Mouse (Mus musculus) liver, embryonic 11.5 days (tissue): ENCODE results near the gene Vps51. TPM values are rescaled to one million over a fixed set of nuclear protein-coding genes. Genes with fewer than 3 reads are reported as not detected.

Experiments
- ATAC-seq: fragments of 200-750 bp; cut with Nextera tagmentation; replicated peaks from 2 replicates; pipeline ENCODE4 v1.8.0; 2017; ENCODE audit warnings: moderate number of reproducible peaks, mild to moderate bottlenecking, moderate TSS enrichment, moderate library complexity; ENCODE audit not compliant: low FRiP score
- DNase-seq: peaks from one replicate; pipeline ENCODE4 v3.0.0-alpha.2; 2017; ENCODE audit warnings: low spot score
- H3K27ac ChIP-seq: fragments of 300-500 bp; sonication (generic); 2 replicates; pipeline ENCODE4 v1.5.1; 2014; ENCODE audit warnings: mild to moderate bottlenecking, low read depth, low read length, control low read depth
- H3K27me3 ChIP-seq: fragments of 300-500 bp; sonication (generic); replicated peaks from 2 replicates; pipeline ENCODE4 v1.6.1; 2014; ENCODE audit warnings: low read length, mixed read lengths; ENCODE audit not compliant: control insufficient read depth, insufficient read depth
- H3K36me3 ChIP-seq: fragments of 300-500 bp; sonication (generic); 2 replicates; pipeline ENCODE4 v1.6.1; 2014; ENCODE audit warnings: mild to moderate bottlenecking, low read length, moderate library complexity, mixed read lengths; ENCODE audit not compliant: control insufficient read depth, insufficient read depth
- H3K4me1 ChIP-seq: fragments of 300-500 bp; sonication (generic); replicated peaks from 2 replicates; pipeline ENCODE4 v1.6.1; 2014; ENCODE audit warnings: low read length, mixed read lengths; ENCODE audit not compliant: control insufficient read depth, insufficient read depth
- H3K4me2 ChIP-seq: fragments of 300-500 bp; sonication (generic); 2 replicates; pipeline ENCODE4 v1.6.1; 2014; ENCODE audit warnings: mild to moderate bottlenecking, control low read depth, moderate library complexity
- H3K4me3 ChIP-seq: fragments of 300-500 bp; sonication (generic); 2 replicates; pipeline ENCODE4 v1.5.1; 2014; ENCODE audit warnings: low read depth, low read length, control low read depth
- H3K9ac ChIP-seq: fragments of 300-500 bp; sonication (generic); 2 replicates; pipeline ENCODE4 v1.6.1; 2014; ENCODE audit warnings: low read depth, low read length, control low read depth
- H3K9me3 ChIP-seq: fragments of 300-500 bp; sonication (generic); 2 replicates; pipeline ENCODE4 v1.6.1; 2016; ENCODE audit warnings: low read length, inconsistent platforms, mixed read lengths; ENCODE audit not compliant: control insufficient read depth
- WGBS: fragments of 180-500 bp; shearing (Covaris S2); extraction: QIAGEN DNeasy Blood & Tissue Kit; methylation state at CpG from one replicate; pipeline ENCODE4 v1.1.7; 2014; 5-methylcytosine and 5-hydroxymethylcytosine counted together
- polyA plus RNA-seq: library from polyadenylated mRNA; unstranded; fragments of >200 nt; fragmentation: Nextera tagmentation; extraction: Ambion mirVana; gene quantifications from 2 replicates; pipeline ENCODE4 v1.2.1, GENCODE M21; 2014

Vps51 gene
- polyA plus RNA-seq, result 54.8 and 57.1 TPM in 2 replicates

GRCm38 (mm10) chr19:6076564-6077393 is at the start of gene Vps51:
Gene Vps51 (minus strand): TSS chr19:6077231.
- no peaks in the 10 kb centered on the region for H3K27me3 ChIP-seq
- under 1% methylated on average over 33 of the region's 33 CpGs for WGBS
- H3K4me1 ChIP-seq, result peaks cover 6% of the 10 kb centered on the region
- no peaks in the 10 kb centered on the region for H3K9me3 ChIP-seq
- peak within 1 kb of the TSS; percentile 80 for H3K4me2 ChIP-seq
- DNase-seq, result peak; percentile 90
- peaks cover 23% of the 10 kb centered on the region for H3K36me3 ChIP-seq
- peak; percentile 84 for ATAC-seq
- peak within 1 kb of the TSS; percentile 74 for H3K4me3 ChIP-seq
- peak within 1 kb of the TSS; percentile 50 for H3K27ac ChIP-seq
- peak within 1 kb of the TSS; percentile 73 for H3K9ac ChIP-seq

GRCm38 (mm10) chr19:6126289-6126688 is 49.3 kb upstream of the Vps51 start:
- Histone ChIP-seq H3K9me3 (no peaks in the 10 kb centered on the region; the same call in 1 of the 2 replicates), H3K27ac (no peak overlapping the region), H3K4me2 (peak overlapping the region; percentile 66), H3K27me3 (no peaks in the 10 kb centered on the region), H3K36me3 (peaks cover 4% of the 10 kb centered on the region; the same call in 1 of the 2 replicates), H3K4me1 (peaks cover 5% of the 10 kb centered on the region), H3K4me3 (no peak overlapping the region), H3K9ac (no peak overlapping the region)
- ATAC-seq (no peak), DNase-seq (no peak)
- 19% methylated on average over 4 of the region's 4 CpGs for WGBS

GRCm38 (mm10) chr19:6124898-6125297 is 47.9 kb upstream of the Vps51 start:
- Histone ChIP-seq H3K9me3 (no peaks in the 10 kb centered on the region; the same call in 1 of the 2 replicates), H3K4me2 (no peak overlapping the region), H3K36me3 (peaks cover 4% of the 10 kb centered on the region; the same call in 1 of the 2 replicates), H3K4me3 (no peak overlapping the region), H3K27ac (no peak overlapping the region), H3K4me1 (no peaks in the 10 kb centered on the region; the same call in none of the 2 replicates), H3K9ac (no peak overlapping the region), H3K27me3 (no peaks in the 10 kb centered on the region)
- 79% methylated on average over 2 of the region's 2 CpGs for WGBS
- ATAC-seq, result no peak
- no peak for DNase-seq

GRCm38 (mm10) chr19:6123330-6123729 is 46.3 kb upstream of the Vps51 start:
- ATAC-seq (no peak), DNase-seq (no peak)
- Histone ChIP-seq H3K27ac (0 out of 2 replicates have a peak overlapping the region, but pooled peaks have one; percentile 5), H3K9me3 (no peaks in the 10 kb centered on the region; the same call in 1 of the 2 replicates), H3K27me3 (no peaks in the 10 kb centered on the region), H3K36me3 (peaks cover 4% of the 10 kb centered on the region; the same call in 1 of the 2 replicates), H3K4me3 (no peak overlapping the region), H3K4me1 (peaks cover 3% of the 10 kb centered on the region), H3K9ac (no peak overlapping the region), H3K4me2 (no peak overlapping the region)
- 85% methylated on average over 8 of the region's 8 CpGs for WGBS

GRCm38 (mm10) chr19:6121761-6122160 is 44.7 kb upstream of the Vps51 start:
- WGBS, result 56% methylated on average over 19 of the region's 19 CpGs
- Histone ChIP-seq H3K4me2 (peak overlapping the region; percentile 41), H3K4me3 (peak overlapping the region; percentile 17; the same call in 1 of the 2 replicates), H3K36me3 (peaks cover 4% of the 10 kb centered on the region; the same call in 1 of the 2 replicates), H3K9ac (no peak overlapping the region), H3K27ac (no peak overlapping the region; the same call in 1 of the 2 replicates), H3K27me3 (no peaks in the 10 kb centered on the region), H3K4me1 (peaks cover 6% of the 10 kb centered on the region), H3K9me3 (no peaks in the 10 kb centered on the region; the same call in 1 of the 2 replicates)
- ATAC-seq, result no peak
- no peak for DNase-seq

- 6% methylated on average over 8 of the region's 8 CpGs for WGBS
- peak overlapping the region; percentile 93; the same call in 1 of the 2 replicates for H3K9ac ChIP-seq
- H3K9me3 ChIP-seq, result no peaks in the 10 kb centered on the region
- no peaks in the 10 kb centered on the region for H3K27me3 ChIP-seq
- peaks cover 17% of the 10 kb centered on the region; the same call in 1 of the 2 replicates for H3K36me3 ChIP-seq
- H3K27ac ChIP-seq, result peak overlapping the region; percentile 98; the same call in 1 of the 2 replicates
- H3K4me3 ChIP-seq, result peak overlapping the region; percentile 82
- H3K4me2 ChIP-seq, result peak overlapping the region; percentile 85
- peaks cover 10% of the 10 kb centered on the region for H3K4me1 ChIP-seq
- ATAC-seq (no peak), DNase-seq (no peak)
These were observed 41.7 kb upstream of the Vps51 start for GRCm38 (mm10) chr19:6118677-6119185.

- no peaks in the 10 kb centered on the region for H3K9me3 ChIP-seq
- H3K4me2 ChIP-seq, result peak within 1 kb of the TSS; percentile 85
- H3K4me1 ChIP-seq, result peaks cover 10% of the 10 kb centered on the region
- H3K9ac ChIP-seq, result peak within 1 kb of the TSS; percentile 93
- WGBS, result under 1% methylated on average over 77 of the region's 77 CpGs
- no peaks in the 10 kb centered on the region for H3K27me3 ChIP-seq
- ATAC-seq (peak; percentile 83), DNase-seq (peak; percentile 87)
- H3K27ac ChIP-seq, result peak within 1 kb of the TSS; percentile 98
- peak within 1 kb of the TSS; percentile 82 for H3K4me3 ChIP-seq
- H3K36me3 ChIP-seq, result peaks cover 14% of the 10 kb centered on the region; the same call in 1 of the 2 replicates
These were observed 41.1 kb upstream of the Vps51 start, which contains the start of gene Sac3d1 for GRCm38 (mm10) chr19:6117986-6118676. Gene Sac3d1 (minus strand): TSS chr19:6118650.

GRCm38 (mm10) chr19:6117346-6117985 is 40.4 kb upstream of the Vps51 start:
- peak overlapping the region; percentile 93 for H3K9ac ChIP-seq
- peaks cover 14% of the 10 kb centered on the region; the same call in 1 of the 2 replicates for H3K36me3 ChIP-seq
- 4% methylated on average over 32 of the region's 32 CpGs for WGBS
- peak overlapping the region; percentile 82 for H3K4me3 ChIP-seq
- H3K9me3 ChIP-seq, result no peaks in the 10 kb centered on the region
- ATAC-seq, result no peak
- H3K27me3 ChIP-seq, result no peaks in the 10 kb centered on the region
- no peak for DNase-seq
- peak overlapping the region; percentile 85 for H3K4me2 ChIP-seq
- H3K27ac ChIP-seq, result peak overlapping the region; percentile 98
- peaks cover 10% of the 10 kb centered on the region for H3K4me1 ChIP-seq
